Mouse (Mus musculus): ENCODE results near the gene Acap1.

- TF ChIP-seq POLR2A (IDR thresholded peaks at IDR 0.05; ENCODE audit: borderline replicate concordance, extremely low read depth, insufficient read depth, insufficient read length, poor library complexity, severe bottlenecking) (no peak), CTCF (IDR thresholded peaks at IDR 0.05; ENCODE audit: borderline replicate concordance, extremely low read depth, insufficient read depth, insufficient read length) (no peak)
Observed at GRCm38 (mm10) chr11:69849128-69849527, 46.2 kb downstream of the Acap1 start.

Data from brain, embryonic 14.5 days (tissue).